Mouse (Mus musculus) forebrain, embryonic 12.5 days (tissue): ENCODE data around the gene Cmtm2a. TPM values are rescaled to one million over a fixed set of nuclear protein-coding genes. Genes with fewer than 3 reads are reported as not detected.
A peak's percentile ranks its signal among the peaks of the same experiment; 100 is the strongest.
"Not testable (repeated sequence)": the region's sequence is repeated elsewhere in the genome, so short reads cannot be mapped to it uniquely, and the experiment has no call there.

Experiments used
- ATAC-seq: fragments of 200-750 bp; cut with Nextera tagmentation; 2 replicates; pipeline ENCODE4 v1.8.0; 2017; ENCODE audit warnings: moderate TSS enrichment; ENCODE audit not compliant: low FRiP score
- H3K27ac ChIP-seq: fragments of 300-500 bp; sonication (generic); 2 replicates; pipeline ENCODE4 v1.5.1; 2016; ENCODE audit warnings: mild to moderate bottlenecking
- H3K27me3 ChIP-seq: fragments of 300-500 bp; sonication (generic); 2 replicates; pipeline ENCODE4 v1.6.1; 2016; ENCODE audit warnings: mild to moderate bottlenecking
- H3K36me3 ChIP-seq: fragments of 300-500 bp; sonication (generic); replicated peaks from 2 replicates; pipeline ENCODE4 v1.6.1; 2016; ENCODE audit warnings: mild to moderate bottlenecking
- H3K4me1 ChIP-seq: fragments of 300-500 bp; sonication (generic); 2 replicates; pipeline ENCODE4 v1.6.1; 2016
- H3K4me2 ChIP-seq: fragments of 300-500 bp; sonication (generic); 2 replicates; pipeline ENCODE4 v1.6.1; 2016; ENCODE audit warnings: mild to moderate bottlenecking, moderate library complexity
- H3K4me3 ChIP-seq: fragments of 300-500 bp; sonication (generic); replicated peaks from 2 replicates; pipeline ENCODE4 v1.5.1; 2016; ENCODE audit warnings: mild to moderate bottlenecking
- H3K9ac ChIP-seq: fragments of 300-500 bp; sonication (generic); 2 replicates; pipeline ENCODE4 v1.6.1; 2016; ENCODE audit warnings: mild to moderate bottlenecking
- H3K9me3 ChIP-seq: fragments of 300-500 bp; sonication (generic); 2 replicates; pipeline ENCODE4 v1.6.1; 2016
- WGBS: fragments of 180-500 bp; shearing (Covaris S2); methylation state at CpG from one replicate; pipeline ENCODE4 v1.1.7; 2016; 5-methylcytosine and 5-hydroxymethylcytosine counted together
- polyA plus RNA-seq: library from polyadenylated mRNA; unstranded; fragments of >200 nt; fragmentation: Nextera tagmentation; extraction: Ambion mirVana; gene quantifications from 2 replicates; pipeline ENCODE4 v1.2.1, GENCODE M21; 2016

Gene Cmtm2a
- not detected in 2 replicates for polyA plus RNA-seq

DNA sequence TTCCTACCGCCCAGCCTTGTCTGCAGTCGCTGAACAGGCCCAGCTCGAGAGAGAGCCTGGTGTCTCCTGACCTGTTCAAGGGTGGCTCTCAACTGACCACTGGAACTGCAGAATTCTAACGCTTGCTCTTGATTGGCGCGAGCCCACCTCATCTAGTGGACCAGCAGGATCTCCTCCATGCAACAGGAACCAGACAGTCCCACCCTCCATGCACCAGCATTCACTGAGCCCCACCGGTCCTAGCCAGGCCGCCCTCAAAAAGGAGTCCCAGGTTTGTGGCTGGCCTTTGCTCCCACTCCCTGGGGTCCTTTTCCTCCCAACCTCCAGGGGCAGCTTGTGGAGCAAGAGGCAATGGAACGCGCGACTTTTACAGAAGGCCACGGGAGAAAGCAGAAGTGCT, at the start of gene Cmtm2a:
Cmtm2a (minus strand) TSS at position 101 of the 400 bp plus-strand sequence.
- not testable (repeated sequence) for H3K9ac ChIP-seq, H3K4me2 ChIP-seq, H3K9me3 ChIP-seq, H3K27ac ChIP-seq, ATAC-seq, H3K4me1 ChIP-seq, H3K4me3 ChIP-seq, H3K27me3 ChIP-seq, H3K36me3 ChIP-seq
- 91% methylated on average over 12 of the region's 12 CpGs for WGBS

DNA sequence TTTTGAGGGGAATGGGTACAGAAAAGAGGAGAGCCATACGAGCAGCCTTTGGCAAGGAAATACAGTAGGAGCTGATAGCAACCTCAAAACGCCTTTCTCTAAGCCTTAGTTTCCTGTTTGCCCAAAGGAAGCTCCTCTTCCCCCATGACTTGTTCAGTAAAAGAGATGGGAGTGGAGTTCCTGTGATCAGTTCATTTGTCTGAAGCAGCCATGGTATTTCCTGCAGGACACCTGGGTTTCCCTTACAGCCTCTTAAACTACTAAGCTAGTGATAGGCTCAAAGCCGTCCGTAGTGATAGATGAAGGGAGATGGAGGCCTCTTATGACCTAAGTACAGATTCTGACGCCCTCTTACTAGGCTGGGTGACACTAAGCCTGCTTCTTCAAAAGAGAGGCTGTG, 49.4 kb upstream of the Cmtm2a start:
- Histone ChIP-seq H3K9ac (no peak overlapping the region), H3K4me2 (no peak overlapping the region), H3K9me3 (no peaks in the 10 kb centered on the region), H3K27me3 (peaks cover 4% of the 10 kb centered on the region; the same call in 1 of the 2 replicates), H3K27ac (no peak overlapping the region), H3K4me1 (peaks cover 29% of the 10 kb centered on the region), H3K36me3 (peaks cover 7% of the 10 kb centered on the region), H3K4me3 (no peak overlapping the region)
- ATAC-seq = no peak
- WGBS = 86% methylated on average over 5 of the region's 5 CpGs

DNA sequence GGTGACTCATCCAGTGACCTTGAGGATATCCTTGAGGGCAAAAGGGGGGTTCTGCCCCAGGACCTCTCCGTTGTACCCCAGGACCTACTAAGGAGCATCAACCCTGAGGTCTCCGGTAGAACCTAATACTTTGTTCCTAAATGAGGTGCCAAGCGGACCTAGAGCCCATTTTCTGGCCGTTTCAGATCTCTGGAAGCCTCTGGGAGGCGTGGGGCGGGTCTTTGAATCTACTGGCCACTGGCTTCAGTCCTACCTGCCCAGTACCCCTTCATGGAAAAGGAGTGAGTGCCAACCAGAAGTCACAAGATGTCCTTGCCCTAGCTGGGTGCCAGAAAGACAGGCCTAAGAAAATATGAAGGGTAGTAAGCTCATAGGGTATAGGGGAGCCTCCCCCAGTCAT, 48.7 kb upstream of the Cmtm2a start:
- peaks cover 26% of the 10 kb centered on the region for H3K4me1 ChIP-seq
- peak overlapping the region; percentile 82 for H3K4me2 ChIP-seq
- H3K36me3 ChIP-seq = peaks cover 3% of the 10 kb centered on the region
- 0 out of 2 replicates have a peak, but pooled peaks cover 4% of the 10 kb centered on the region for H3K9me3 ChIP-seq
- H3K27me3 ChIP-seq = peaks cover 4% of the 10 kb centered on the region; the same call in 1 of the 2 replicates
- H3K9ac ChIP-seq = no peak overlapping the region
- WGBS = 44% methylated on average over 6 of the region's 6 CpGs
- peak overlapping the region; percentile 59 for H3K4me3 ChIP-seq
- no peak overlapping the region for H3K27ac ChIP-seq
- ATAC-seq = 0 out of 2 replicates have a peak, but pooled peaks have one; percentile 0

DNA sequence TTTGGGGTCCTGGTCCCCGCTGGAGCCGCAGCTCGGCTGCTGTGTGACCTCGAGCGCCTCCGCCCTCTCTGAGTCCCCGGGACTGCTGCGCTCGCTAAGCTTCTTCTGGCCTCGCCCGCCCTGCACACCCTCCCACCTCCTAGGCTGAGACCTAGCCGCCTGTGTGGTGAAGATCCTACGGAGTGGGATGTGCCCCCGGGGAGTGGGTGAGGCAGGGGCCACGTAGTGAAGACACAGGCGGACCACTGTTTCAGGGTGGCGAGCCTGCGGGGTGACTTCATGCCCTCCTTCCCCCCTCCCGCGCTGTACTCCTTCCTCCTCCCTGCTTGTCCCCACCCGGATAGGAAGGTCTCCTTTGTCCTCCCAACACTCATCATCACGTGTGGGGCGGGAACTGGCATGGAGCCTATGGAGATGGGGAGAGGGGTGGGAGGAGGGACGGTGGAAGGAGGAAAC, 48.2 kb upstream of the Cmtm2a start:
- H3K4me2 ChIP-seq = peak overlapping the region; percentile 82
- ATAC-seq = peak; percentile 67
- 0% methylated on average over 24 of the region's 24 CpGs for WGBS
- peak overlapping the region; percentile 71 for H3K27ac ChIP-seq
- peaks cover 25% of the 10 kb centered on the region for H3K4me1 ChIP-seq
- H3K36me3 ChIP-seq = no peaks in the 10 kb centered on the region
- H3K9me3 ChIP-seq = 0 out of 2 replicates have a peak, but pooled peaks cover 4% of the 10 kb centered on the region
- peak overlapping the region; percentile 73 for H3K9ac ChIP-seq
- H3K4me3 ChIP-seq = peak overlapping the region; percentile 59
- H3K27me3 ChIP-seq = peaks cover 4% of the 10 kb centered on the region; the same call in 1 of the 2 replicates

DNA sequence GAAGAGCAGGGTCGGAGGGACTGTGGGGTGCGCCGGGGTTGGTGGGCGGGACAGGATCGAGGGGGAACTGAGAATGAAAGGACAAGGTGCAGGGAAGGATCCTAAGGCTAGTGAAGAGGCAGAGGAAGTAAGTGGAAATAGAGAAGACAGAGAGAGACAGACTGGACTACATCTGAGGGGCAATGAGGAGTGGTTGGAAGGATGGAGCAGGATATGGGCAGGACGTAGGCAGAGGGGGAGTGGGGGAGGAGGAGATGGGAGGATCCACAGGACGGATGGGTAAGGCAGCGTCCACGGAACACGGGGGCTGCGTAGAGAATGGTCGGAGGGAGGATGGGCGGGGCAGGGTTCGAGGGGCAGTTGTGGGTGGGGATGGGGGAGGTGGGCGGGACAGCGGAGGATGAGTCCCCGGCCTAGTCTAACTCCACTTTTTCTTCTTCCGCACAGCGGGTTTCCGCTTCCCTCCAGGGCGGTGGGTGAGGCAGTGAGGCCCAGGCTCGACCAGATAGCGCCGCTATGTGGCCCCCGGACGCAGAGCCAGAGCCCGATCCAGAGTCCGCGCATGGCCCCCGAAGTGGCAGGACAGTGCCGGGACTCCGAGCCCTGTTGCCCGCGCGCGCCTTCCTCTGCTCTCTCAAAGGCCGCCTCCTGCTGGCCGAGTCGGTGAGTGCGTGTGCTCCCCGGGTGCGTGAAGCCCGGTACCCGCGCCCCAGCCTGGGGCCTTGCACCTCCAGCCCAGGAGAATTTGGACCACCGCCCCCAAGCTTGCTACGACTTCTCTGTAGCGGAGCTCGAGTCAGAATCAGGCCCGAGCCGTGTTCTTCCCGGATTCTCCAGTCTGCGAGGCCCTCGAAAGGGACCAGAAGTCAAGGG, 47.5 kb upstream of the Cmtm2a start:
- Histone ChIP-seq H3K4me2 (peak overlapping the region; percentile 82), H3K9me3 (0 out of 2 replicates have a peak, but pooled peaks cover 4% of the 10 kb centered on the region), H3K4me3 (peak overlapping the region; percentile 59), H3K4me1 (peaks cover 25% of the 10 kb centered on the region), H3K36me3 (no peaks in the 10 kb centered on the region), H3K27me3 (peaks cover 4% of the 10 kb centered on the region; the same call in 1 of the 2 replicates), H3K9ac (peak overlapping the region; percentile 73), H3K27ac (peak overlapping the region; percentile 71)
- under 1% methylated on average over 52 of the region's 54 CpGs for WGBS
- ATAC-seq = peak; percentile 83

DNA sequence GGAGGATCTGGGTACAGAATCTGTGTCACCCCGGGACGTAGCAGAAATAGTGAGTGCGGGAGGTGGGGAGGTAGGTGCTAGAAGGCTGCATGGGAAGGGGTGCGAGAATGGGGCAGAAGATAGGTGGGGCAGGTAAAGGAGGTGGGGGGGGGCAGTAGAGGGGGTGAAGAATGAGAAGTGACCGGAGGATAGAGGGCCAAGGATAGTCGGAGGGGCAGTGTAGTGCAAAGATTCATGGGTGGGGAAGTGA, 46.9 kb upstream of the Cmtm2a start:
- H3K9me3 ChIP-seq = 0 out of 2 replicates have a peak, but pooled peaks cover 4% of the 10 kb centered on the region
- ATAC-seq = peak; percentile 37
- 2% methylated on average over 6 of the region's 6 CpGs for WGBS
- peak overlapping the region; percentile 59 for H3K4me3 ChIP-seq
- H3K4me2 ChIP-seq = peak overlapping the region; percentile 82
- H3K36me3 ChIP-seq = no peaks in the 10 kb centered on the region
- H3K27ac ChIP-seq = no peak overlapping the region
- H3K27me3 ChIP-seq = peaks cover 4% of the 10 kb centered on the region; the same call in 1 of the 2 replicates
- H3K4me1 ChIP-seq = peaks cover 25% of the 10 kb centered on the region
- H3K9ac ChIP-seq = peak overlapping the region; percentile 73

DNA sequence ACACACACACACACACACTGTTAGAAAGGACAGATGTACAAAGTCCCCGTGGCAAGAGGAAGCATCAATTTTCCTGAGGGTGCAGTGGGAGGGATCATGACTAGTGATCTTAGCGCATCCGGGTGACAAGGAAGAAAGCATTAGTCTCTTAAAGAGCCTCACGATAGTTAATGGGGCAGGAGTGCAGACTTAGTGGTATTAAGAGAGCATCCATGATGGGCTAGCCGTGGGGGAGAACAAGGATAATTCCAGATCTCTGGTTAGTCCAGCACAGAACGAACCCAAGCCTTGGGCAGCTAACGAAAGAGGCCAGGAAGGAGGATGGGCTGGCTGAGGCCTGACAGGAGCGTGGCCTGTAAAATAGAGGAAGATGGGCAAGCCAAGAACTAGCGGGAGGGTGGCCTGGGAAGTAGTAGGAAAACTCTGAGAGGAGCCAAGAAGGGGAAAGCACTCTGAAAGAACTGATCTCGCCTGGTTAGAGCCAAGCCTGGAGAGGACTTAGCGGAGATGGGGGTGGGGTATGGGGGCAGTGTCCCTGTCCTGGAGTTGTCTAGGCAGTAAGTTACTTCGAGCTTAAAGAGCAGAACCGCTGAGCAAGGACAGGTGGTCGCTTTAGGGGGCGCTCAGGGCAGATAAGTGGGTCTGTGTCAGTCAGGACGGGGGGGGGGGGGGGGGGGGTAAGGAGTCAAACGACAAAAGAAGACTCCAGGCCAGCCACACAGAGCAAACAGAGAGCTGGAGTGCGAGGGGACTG, 46.4 kb upstream of the Cmtm2a start, which contains the start of gene Cmtm3:
Cmtm3 (plus strand) TSS at position 182 of the 754 bp plus-strand sequence.
- no peak within 1 kb of the TSS for H3K27ac ChIP-seq
- ATAC-seq = no peak; the same call in 1 of the 2 replicates
- peaks cover 25% of the 10 kb centered on the region for H3K4me1 ChIP-seq
- H3K9ac ChIP-seq = peak within 1 kb of the TSS; percentile 73
- WGBS = 14% methylated on average over 18 of the region's 18 CpGs
- 0 out of 2 replicates have a peak, but pooled peaks cover 4% of the 10 kb centered on the region for H3K9me3 ChIP-seq
- H3K36me3 ChIP-seq = no peaks in the 10 kb centered on the region
- peak within 1 kb of the TSS; percentile 82 for H3K4me2 ChIP-seq
- H3K4me3 ChIP-seq = peak within 1 kb of the TSS; percentile 59
- peaks cover 4% of the 10 kb centered on the region; the same call in 1 of the 2 replicates for H3K27me3 ChIP-seq

DNA sequence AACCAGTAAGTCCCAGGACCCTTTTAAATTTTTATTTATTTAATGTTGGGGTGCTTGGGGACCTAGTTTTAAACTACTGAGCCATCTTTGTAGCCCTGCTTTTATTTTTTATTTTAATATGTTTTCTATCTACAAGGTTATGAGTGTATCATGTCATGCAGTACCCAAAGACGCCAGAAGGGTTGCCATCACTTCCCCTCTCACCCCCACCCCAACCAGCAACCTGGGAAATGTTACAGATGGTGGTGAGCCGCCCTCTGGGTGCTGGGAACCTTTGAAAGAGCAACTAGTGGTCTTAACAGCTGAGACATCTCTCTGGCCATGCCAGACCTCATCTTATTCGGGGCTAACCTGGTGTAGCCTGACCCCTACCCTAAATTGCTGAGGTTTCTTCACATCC, 44.9 kb upstream of the Cmtm2a start:
- 0 out of 2 replicates have a peak, but pooled peaks cover 4% of the 10 kb centered on the region for H3K9me3 ChIP-seq
- no peak for ATAC-seq
- H3K4me3 ChIP-seq = no peak overlapping the region
- H3K36me3 ChIP-seq = no peaks in the 10 kb centered on the region
- H3K4me1 ChIP-seq = peaks cover 20% of the 10 kb centered on the region
- peaks cover 4% of the 10 kb centered on the region; the same call in 1 of the 2 replicates for H3K27me3 ChIP-seq
- H3K9ac ChIP-seq = no peak overlapping the region
- WGBS = 50% methylated on average over 3 of the region's 3 CpGs
- H3K27ac ChIP-seq = no peak overlapping the region
- no peak overlapping the region for H3K4me2 ChIP-seq

DNA sequence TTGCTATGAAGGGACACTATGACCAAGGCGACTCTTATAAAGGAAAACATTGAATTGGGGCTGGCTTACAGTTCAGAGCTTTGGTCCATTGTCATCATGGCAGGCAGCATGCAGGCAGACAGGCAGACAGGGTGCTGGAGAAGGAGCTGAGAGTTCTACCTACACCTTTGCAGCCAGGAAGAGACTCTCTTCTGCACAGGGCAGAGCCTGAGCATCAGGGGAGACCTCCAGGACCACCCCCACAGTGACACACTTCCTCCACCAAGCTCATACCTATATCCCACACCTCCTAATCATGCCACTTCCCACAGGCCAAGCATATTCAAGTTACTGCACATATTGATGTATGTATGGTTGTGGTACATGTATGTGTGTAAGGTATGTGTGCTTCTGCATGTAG, 43.8 kb upstream of the Cmtm2a start:
- 93% methylated on average over 1 of the region's 1 CpGs for WGBS
- Histone ChIP-seq H3K9ac (no peak overlapping the region), H3K4me2 (no peak overlapping the region), H3K9me3 (0 out of 2 replicates have a peak, but pooled peaks cover 4% of the 10 kb centered on the region), H3K27ac (no peak overlapping the region), H3K4me3 (no peak overlapping the region), H3K36me3 (no peaks in the 10 kb centered on the region), H3K27me3 (peaks cover 4% of the 10 kb centered on the region; the same call in 1 of the 2 replicates), H3K4me1 (peaks cover 20% of the 10 kb centered on the region)
- no peak for ATAC-seq

DNA sequence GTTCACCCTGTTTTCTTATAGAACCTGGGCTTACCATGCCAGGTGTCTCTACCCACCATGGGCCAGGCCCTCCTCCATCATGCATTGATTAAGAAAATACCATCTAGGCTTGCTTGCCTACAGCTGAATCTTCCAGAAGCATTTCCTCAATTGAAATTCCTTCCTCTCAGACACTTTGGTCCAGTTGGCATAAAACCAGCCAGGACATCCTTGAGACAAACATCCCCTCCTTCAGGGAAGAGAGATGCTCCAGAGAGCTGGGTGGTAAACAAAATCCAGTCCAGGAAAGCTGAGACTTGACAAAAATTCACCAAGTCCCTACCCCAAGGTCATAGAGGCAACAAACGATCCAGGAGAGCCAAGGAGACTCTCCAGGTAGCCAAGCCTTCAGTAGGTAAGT, 41.2 kb upstream of the Cmtm2a start:
- no peaks in the 10 kb centered on the region for H3K36me3 ChIP-seq
- no peak overlapping the region for H3K4me2 ChIP-seq
- no peak overlapping the region for H3K4me3 ChIP-seq
- no peak overlapping the region for H3K9ac ChIP-seq
- 84% methylated on average over 1 of the region's 1 CpGs for WGBS
- 0 out of 2 replicates have a peak, but pooled peaks cover 4% of the 10 kb centered on the region for H3K9me3 ChIP-seq
- ATAC-seq = no peak
- peaks cover 3% of the 10 kb centered on the region; the same call in 1 of the 2 replicates for H3K27me3 ChIP-seq
- no peaks in the 10 kb centered on the region for H3K4me1 ChIP-seq
- H3K27ac ChIP-seq = no peak overlapping the region

DNA sequence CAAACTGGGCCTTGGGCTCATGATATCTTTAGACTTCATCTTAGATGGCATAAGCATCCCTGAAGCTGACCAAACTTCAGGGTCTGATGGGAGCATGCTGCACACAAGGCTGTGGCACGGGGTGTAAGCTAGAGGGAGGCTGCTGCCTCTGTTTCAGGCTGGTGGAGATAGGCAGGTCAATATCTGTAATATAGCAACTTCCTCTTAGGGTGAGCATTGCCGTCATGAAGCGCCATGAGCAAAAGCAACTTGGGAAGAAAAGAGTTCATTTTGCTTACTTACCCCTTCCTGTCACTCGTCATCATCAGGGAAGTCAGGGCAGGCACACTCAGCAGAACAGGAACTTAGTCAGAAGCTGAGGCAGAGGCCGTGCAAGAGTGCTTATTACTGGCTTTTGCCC, 40.8 kb upstream of the Cmtm2a start:
- Histone ChIP-seq H3K4me2 (no peak overlapping the region), H3K36me3 (no peaks in the 10 kb centered on the region), H3K27ac (no peak overlapping the region), H3K9ac (no peak overlapping the region), H3K27me3 (no peaks in the 10 kb centered on the region), H3K9me3 (0 out of 2 replicates have a peak, but pooled peaks cover 4% of the 10 kb centered on the region), H3K4me1 (no peaks in the 10 kb centered on the region), H3K4me3 (no peak overlapping the region)
- 82% methylated on average over 5 of the region's 5 CpGs for WGBS
- ATAC-seq = no peak
